Mouse (Mus musculus) thymus, adult 2 months (tissue): ENCODE measurements around the gene Khsrp. TPM values are rescaled to one million over a fixed set of nuclear protein-coding genes. Genes with fewer than 3 reads are reported as not detected.

Experiments
- DNase-seq: peaks from one replicate; pipeline ENCODE4 v3.0.0; 2021
- H3K27ac ChIP-seq: fragments of 200-500 bp; 2 replicates; pipeline ENCODE4 v1.5.1; 2012; ENCODE audit warnings: low read length, control low read depth; ENCODE audit not compliant: control insufficient read depth, insufficient read depth
- H3K27me3 ChIP-seq: fragments of 200-500 bp; 2 replicates; pipeline ENCODE4 v1.6.1; 2012; ENCODE audit warnings: mild to moderate bottlenecking, low read length, moderate library complexity, mixed read lengths; ENCODE audit not compliant: control insufficient read depth, insufficient read depth
- H3K36me3 ChIP-seq: fragments of 200-500 bp; 2 replicates; pipeline ENCODE4 v1.6.1; 2012; ENCODE audit warnings: mild to moderate bottlenecking, low read length, moderate library complexity; ENCODE audit not compliant: control insufficient read depth, insufficient read depth
- H3K4me1 ChIP-seq: fragments of 200-500 bp; replicated peaks from 2 replicates; pipeline ENCODE4 v1.6.1; 2012; ENCODE audit warnings: low read length; ENCODE audit not compliant: control insufficient read depth, insufficient read depth
- H3K4me3 ChIP-seq: fragments of 200-500 bp; 2 replicates; pipeline ENCODE4 v1.5.1; 2012; ENCODE audit warnings: mild to moderate bottlenecking, low read length, control low read depth, moderate library complexity; ENCODE audit not compliant: control insufficient read depth, insufficient read depth
- CTCF ChIP-seq: fragments of 200-500 bp; IDR thresholded peaks from 2 replicates; pipeline ENCODE4 v1.5.1; 2012; ENCODE audit warnings: mild to moderate bottlenecking, control low read depth, low read length, moderate library complexity, borderline replicate concordance; ENCODE audit not compliant: control insufficient read depth, poor library complexity, insufficient read depth; ENCODE audit errors: extremely low read depth
- POLR2A ChIP-seq: fragments of 200-500 bp; IDR thresholded peaks from 2 replicates; pipeline ENCODE4 v1.6.1; 2012; ENCODE audit warnings: mild to moderate bottlenecking, low read length, control low read depth, moderate library complexity; ENCODE audit not compliant: control insufficient read depth, poor library complexity, insufficient read depth; ENCODE audit errors: extremely low read depth
- WGBS: fragments of 180-500 bp; shearing (Covaris S2); methylation state at CpG from one replicate; pipeline ENCODE4 v1.1.7; 2018; 5-methylcytosine and 5-hydroxymethylcytosine counted together
- polyA plus RNA-seq: library from polyadenylated mRNA; depleted of rRNA; stranded (reverse); fragments of >200 nt; gene quantifications from 2 replicates; pipeline ENCODE4 v1.2.3, GENCODE M21; 2012

The Khsrp gene
- polyA plus RNA-seq, 1 experiment, result 229 TPM

GRCm38 (mm10) chr17:56982013-56982412 is 49.3 kb downstream of the Khsrp start, which contains the start of gene Acer1:
Acer1 (minus strand) TSS chr17:56982126.
- WGBS, result 93% methylated on average over 5 of the region's 5 CpGs
- H3K4me3 ChIP-seq, result no peak within 1 kb of the TSS
- H3K27ac ChIP-seq, result no peak within 1 kb of the TSS
- H3K27me3 ChIP-seq, result no peaks in the 10 kb centered on the region
- H3K36me3 ChIP-seq, result no peaks in the 10 kb centered on the region
- no peaks in the 10 kb centered on the region for H3K4me1 ChIP-seq
- no peak for TF ChIP-seq CTCF
- TF ChIP-seq POLR2A, result no peak
- no peak for DNase-seq

GRCm38 (mm10) chr17:56981049-56981448 is 50.3 kb downstream of the Khsrp start:
- no peaks in the 10 kb centered on the region for H3K27me3 ChIP-seq
- H3K4me1 ChIP-seq, result no peaks in the 10 kb centered on the region
- DNase-seq, result no peak
- whole genome bisulfite sequencing, result 82% methylated on average over 7 of the region's 7 CpGs
- no peak overlapping the region for H3K27ac ChIP-seq
- no peak overlapping the region for H3K4me3 ChIP-seq
- H3K36me3 ChIP-seq, result no peaks in the 10 kb centered on the region
- TF ChIP-seq POLR2A, result no peak

- WGBS, result 36% methylated on average over 8 of the region's 8 CpGs
- DNase-seq, result no peak
- Histone ChIP-seq H3K27me3 (no peaks in the 10 kb centered on the region), H3K4me1 (no peaks in the 10 kb centered on the region), H3K36me3 (no peaks in the 10 kb centered on the region), H3K4me3 (no peak overlapping the region), H3K27ac (no peak overlapping the region)
- no peak for TF ChIP-seq CTCF
- TF ChIP-seq POLR2A, result no peak
Measured at GRCm38 (mm10) chr17:56979524-56979923, 51.8 kb downstream of the Khsrp start.

GRCm38 (mm10) chr17:56976531-56977390 is 54.6 kb downstream of the Khsrp start:
- H3K36me3 ChIP-seq, result no peaks in the 10 kb centered on the region
- H3K27me3 ChIP-seq, result no peaks in the 10 kb centered on the region
- H3K4me1 ChIP-seq, result no peaks in the 10 kb centered on the region
- no peak for DNase-seq
- no peak overlapping the region for H3K27ac ChIP-seq
- TF ChIP-seq POLR2A (no peak), CTCF (no peak)
- H3K4me3 ChIP-seq, result no peak overlapping the region
- WGBS, result 89% methylated on average over 8 of the region's 8 CpGs

GRCm38 (mm10) chr17:56975391-56975790 is 55.9 kb downstream of the Khsrp start:
- no peak for DNase-seq
- TF ChIP-seq POLR2A (no peak), CTCF (no peak)
- no peaks in the 10 kb centered on the region for H3K36me3 ChIP-seq

GRCm38 (mm10) chr17:56974708-56975240 is 56.5 kb downstream of the Khsrp start:
- Histone ChIP-seq H3K27ac (no peak overlapping the region), H3K4me1 (no peaks in the 10 kb centered on the region), H3K36me3 (no peaks in the 10 kb centered on the region), H3K4me3 (no peak overlapping the region), H3K27me3 (no peaks in the 10 kb centered on the region)
- TF ChIP-seq POLR2A, result no peak
- TF ChIP-seq CTCF, result no peak
- 90% methylated on average over 5 of the region's 5 CpGs for WGBS
- no peak for DNase-seq

More at GRCm38 (mm10) chr17:56975391-56975790, 55.9 kb downstream of the Khsrp start:
- H3K27ac ChIP-seq, result no peak overlapping the region
- no peak overlapping the region for H3K4me3 ChIP-seq
- no peaks in the 10 kb centered on the region for H3K4me1 ChIP-seq
- no peaks in the 10 kb centered on the region for H3K27me3 ChIP-seq
- WGBS, result 84% methylated on average over 3 of the region's 3 CpGs
